Mouse (Mus musculus) layer of hippocampus, adult 11-12 months (tissue): Measurements from ENCODE around the gene Iqch.
A peak's percentile ranks its signal among the peaks of the same experiment; 100 is the strongest.

ENCODE experiments used
- DNase-seq: peaks from one replicate; pipeline ENCODE4 v3.0.0; 2022; ENCODE audit warnings: low spot score

Gene Iqch

DNA sequence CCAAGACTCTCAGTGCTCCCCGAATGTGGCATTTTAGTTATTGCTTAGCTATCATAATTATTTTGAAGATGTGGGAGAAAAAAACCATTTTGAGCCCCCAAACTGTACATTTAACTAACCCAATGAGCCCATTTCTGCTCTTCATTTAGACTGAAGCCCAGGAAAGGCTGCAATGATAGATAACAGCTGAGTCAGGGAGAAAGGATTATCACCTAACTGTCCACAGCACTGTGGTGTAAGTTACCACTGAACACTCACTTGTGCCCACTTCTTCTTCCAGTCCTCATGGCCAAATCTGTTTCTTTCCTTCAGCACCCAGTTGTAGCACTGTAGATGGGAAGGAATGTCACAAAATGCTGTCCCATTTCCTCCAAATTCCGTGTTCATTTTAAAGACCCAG is 106.5 kb downstream of the Iqch start:
- no peak for DNase-seq

- DNase-seq: peak; percentile 23
Observed at GRCm38 (mm10) chr9:63493746-63494145, 108.5 kb downstream of the Iqch start.

DNA sequence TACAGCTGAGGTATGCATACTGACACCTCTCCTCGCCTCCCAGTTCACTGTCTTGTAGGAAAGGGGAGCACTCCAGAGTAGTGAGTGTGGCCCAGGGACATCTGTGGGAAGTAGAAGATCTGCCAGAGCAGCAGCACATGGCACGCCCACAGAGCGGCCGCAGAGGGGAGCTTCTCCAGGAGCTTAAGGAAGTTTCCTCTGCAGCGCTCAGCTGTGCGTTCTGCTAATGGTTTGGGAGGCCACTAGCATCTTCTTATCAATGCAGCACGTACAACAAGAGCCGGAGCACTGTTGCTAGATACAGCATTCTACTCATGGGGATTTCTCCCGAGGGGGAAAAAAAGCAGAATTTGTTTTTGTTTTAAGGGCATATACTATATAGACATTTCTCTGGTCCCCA is 110.0 kb downstream of the Iqch start:
- no peak for DNase-seq

DNA sequence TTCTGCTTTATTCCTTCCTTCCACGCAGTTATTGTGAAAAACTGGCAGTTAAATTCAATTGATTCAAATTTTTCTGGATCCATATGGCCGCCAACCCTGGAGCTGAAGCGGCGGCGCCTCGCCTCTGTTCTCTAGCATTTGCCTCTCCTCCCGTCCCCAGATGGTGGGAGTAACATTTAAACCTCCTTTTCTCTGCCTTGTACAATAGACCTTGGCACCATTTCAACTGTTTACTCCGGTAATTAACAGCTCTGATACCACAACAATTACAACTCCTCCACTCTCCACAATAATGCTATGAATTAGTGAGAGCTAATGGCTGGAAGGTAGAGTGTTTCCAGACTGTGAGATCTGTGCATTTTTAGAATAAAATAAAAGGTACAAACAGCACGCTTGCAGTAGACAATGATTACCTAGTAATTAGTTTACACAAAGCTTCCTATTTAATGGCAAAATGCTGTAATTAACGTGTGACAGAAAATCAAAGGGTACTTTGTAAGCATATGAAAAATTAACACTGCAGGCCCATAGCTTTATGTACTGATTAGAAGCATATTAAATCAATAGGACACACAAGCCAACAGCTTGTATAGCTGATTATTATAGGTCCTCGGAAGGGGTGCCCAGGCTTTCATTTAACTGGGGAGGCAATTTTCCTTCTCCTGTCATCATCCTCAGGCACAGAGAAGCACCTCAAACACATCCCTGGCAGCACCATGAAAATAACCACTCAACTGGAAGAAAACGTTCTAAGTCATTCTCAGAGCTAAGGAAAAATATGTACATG is 111.6 kb downstream of the Iqch start:
- DNase-seq: peak; percentile 33

DNA sequence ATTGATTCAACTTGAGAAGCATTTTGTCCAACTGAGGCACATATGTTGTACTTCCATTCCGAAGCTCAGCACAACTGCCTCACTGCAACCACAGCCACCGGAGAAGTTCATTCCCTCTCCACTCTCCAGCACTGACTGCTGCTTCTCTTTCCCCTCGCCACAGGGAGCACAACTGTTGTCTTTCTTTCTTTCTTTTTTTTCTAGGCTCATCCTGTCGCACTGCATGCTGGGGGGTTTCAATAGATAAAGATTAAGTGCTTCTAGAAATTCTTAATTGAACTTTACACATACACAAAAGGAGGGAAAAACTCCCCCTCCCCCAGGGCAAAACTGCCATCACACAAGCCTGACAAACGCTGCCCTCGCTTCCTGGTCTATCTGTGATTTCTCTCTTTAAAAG is 113.1 kb downstream of the Iqch start:
- no peak for DNase-seq

GRCm38 (mm10) chr9:63465561-63465960 is 136.7 kb downstream of the Iqch start:
- no peak for DNase-seq

GRCm38 (mm10) chr9:63462296-63462695 is 140.0 kb downstream of the Iqch start:
- DNase-seq: peak; percentile 85

GRCm38 (mm10) chr9:63456401-63456800 is 145.9 kb downstream of the Iqch start:
- no peak for DNase-seq

DNA sequence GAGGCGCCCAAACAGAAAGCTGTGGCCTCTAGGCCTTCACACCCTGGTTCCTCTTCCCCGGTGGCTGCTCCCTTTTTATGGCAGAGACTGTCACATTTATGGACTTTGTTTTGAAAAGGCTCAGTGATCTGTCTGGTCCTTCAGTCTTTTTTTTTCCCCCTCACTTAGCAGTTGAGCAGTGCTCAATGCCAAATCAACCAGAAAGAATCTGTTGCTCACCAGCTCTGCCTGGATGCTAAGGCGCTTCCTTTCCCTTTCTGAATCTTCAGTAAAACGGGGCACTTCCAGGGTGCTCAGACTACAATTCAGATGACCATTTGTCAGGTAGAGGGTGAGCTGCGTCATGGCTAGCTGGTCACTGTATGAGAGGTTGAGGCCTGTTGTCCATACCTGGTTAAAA is 148.0 kb downstream of the Iqch start:
- DNase-seq: no peak

DNA sequence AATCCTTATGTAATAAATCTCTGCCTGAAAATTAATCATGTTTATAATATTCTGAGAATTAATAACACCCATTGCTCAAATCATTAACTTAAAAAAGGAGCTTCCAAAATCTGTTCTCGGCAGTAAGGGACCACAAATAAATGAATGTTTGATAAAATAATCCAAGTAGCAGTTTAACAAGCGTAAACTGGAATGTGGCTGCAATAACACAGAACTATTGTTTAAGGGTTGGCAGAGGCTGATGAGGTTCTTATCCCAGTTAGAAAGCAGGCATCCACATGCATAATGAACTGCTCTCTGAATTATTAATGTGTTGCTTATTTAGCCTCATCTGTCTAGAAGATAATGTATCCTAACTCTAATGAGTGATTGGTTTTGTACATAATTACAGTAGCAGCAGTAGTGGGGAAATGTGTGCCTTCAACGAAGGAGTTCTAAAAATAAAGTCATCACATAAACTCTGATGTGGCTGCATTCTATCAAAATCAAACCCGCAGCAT is 151.7 kb downstream of the Iqch start:
- DNase-seq: no peak

GRCm38 (mm10) chr9:63443695-63444094 is 158.6 kb downstream of the Iqch start:
- DNase-seq: no peak

- no peak for DNase-seq
Observed at GRCm38 (mm10) chr9:63430652-63431051, 171.6 kb downstream of the Iqch start.

DNA sequence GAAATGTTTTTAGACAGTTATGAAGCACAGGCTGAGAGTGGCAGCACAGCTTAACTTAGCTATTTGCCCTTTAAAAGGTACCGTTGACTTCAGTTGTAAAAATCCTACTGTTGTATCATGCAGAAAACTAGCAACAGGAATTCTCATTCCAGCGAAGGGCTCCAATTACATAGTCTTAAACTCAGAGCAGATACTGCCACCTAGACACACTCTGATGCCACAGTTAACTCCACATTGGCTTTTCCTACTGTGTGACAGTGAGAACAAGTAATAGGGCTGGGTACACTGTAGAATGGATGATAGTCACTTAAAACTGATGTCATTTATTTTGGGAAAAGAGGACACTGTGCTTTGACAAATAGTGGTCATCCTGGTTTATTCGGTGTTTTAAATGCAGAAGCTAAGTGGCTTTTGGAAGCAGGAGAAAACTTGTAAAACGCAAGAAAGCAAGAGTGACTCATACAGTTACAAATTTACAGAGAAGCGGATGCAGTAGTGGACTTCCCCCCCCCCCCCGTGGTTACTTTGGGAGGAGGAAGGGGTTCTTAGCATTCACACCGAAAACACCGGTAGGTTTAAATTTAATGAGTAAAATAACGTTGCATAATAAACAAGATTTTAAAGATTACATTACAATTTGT is 181.1 kb downstream of the Iqch start:
- DNase-seq: no peak

DNA sequence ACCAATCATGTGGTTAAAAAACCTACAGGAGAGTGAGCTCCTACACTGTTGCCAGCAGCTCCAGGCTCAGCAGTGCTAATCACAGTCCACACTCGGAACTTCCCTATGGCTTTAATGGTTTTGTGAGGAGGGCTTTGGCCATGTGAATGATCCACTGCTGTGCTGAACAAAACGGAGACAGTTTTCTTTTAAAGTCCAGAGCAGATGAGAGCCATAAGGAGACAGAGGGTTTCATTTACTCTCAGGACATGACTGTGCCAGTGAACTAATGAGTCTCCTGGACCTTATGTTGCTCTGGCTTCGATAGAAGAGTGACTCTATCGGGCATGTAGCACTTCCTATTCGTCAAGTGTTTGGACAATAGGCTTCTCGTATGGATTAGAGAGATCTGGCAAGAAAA is 181.9 kb downstream of the Iqch start:
- DNase-seq: no peak

GRCm38 (mm10) chr9:63400176-63400575 is 202.1 kb downstream of the Iqch start:
- DNase-seq: no peak

DNA sequence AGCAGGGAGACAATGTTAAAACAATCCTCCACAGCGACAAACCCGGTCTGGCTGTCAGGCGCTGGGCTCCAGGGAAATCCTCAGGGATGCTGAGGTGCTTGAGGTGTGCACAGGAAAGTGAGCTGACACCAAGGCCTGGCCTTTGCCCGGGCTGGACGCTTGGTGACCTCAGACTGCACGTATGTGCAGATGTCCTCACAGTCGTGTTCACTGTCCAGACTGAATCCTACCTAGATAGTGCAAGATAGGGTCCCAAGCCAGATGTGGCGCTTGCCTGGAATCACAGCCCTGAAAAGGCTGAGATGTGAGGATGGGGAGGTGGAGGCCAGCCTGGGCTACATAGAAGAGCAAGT is 202.9 kb downstream of the Iqch start:
- no peak for DNase-seq

GRCm38 (mm10) chr9:63398611-63399462 is 203.5 kb downstream of the Iqch start, which contains the start of gene 2300009A05Rik:
TSS of gene 2300009A05Rik (minus strand) at chr9:63399246.
- peak; percentile 94 for DNase-seq

GRCm38 (mm10) chr9:63395612-63396011 is 206.7 kb downstream of the Iqch start:
- peak; percentile 45 for DNase-seq

GRCm38 (mm10) chr9:63391307-63391706 is 211.0 kb downstream of the Iqch start:
- DNase-seq: no peak

DNA sequence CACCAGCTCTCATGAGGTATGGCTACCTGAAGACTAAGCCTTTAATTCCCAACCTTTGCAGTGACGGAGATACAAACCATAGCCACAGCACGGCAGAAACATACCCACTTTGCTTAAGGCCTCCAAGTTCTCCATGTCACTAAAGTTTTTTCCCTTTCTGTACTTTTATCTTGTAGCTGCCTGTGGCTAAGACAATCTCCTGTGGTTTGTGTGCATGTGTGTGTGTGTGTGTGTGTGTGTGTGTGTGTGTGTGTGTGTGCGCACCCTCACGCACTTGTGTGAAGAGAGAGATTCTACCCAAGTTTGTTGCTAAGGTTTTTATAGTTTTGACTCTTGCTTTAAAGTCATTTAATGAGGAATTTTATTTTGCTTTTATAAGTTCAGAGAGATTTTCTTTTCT is 219.5 kb downstream of the Iqch start:
- no peak for DNase-seq

GRCm38 (mm10) chr9:63380326-63380725 is 222.0 kb downstream of the Iqch start:
- DNase-seq: no peak

GRCm38 (mm10) chr9:63378174-63378573 is 224.1 kb downstream of the Iqch start:
- DNase-seq: no peak
